Mouse (Mus musculus): ENCODE data around the gene Dusp16.

- TF ChIP-seq CTCF (IDR thresholded peaks at IDR 0.05) (no peak), EP300 (IDR thresholded peaks at IDR 0.05) (no peak)
These were observed 108.0 kb downstream of the Dusp16 start for GRCm38 (mm10) chr6:134684354-134684915.
